Mouse (Mus musculus): ENCODE data around the gene Serping1. TPM values are rescaled to one million over a fixed set of nuclear protein-coding genes. Genes with fewer than 3 reads are reported as not detected.

Serping1 gene
- 26.3 TPM for polyA plus RNA-seq (2014; fragmentation: Illumina TruSeq; extraction: RNeasy Lipid Tissue Mini Kit (QIAGEN cat#74804); ENCODE audit: low read depth, low replicate concordance)

GRCm38 (mm10) chr2:84775241-84775640 lies at the start of gene Serping1:
Gene Serping1 (minus strand): TSS chr2:84775444.

GRCm38 (mm10) chr2:84822552-84822951 lies 47.3 kb upstream of the Serping1 start, which contains the start of gene Smtnl1:
Gene Smtnl1 (minus strand): TSS chr2:84822652.

GRCm38 (mm10) chr2:84798493-84798921 lies 23.3 kb upstream of the Serping1 start, which contains the start of gene Ube2l6:
Gene Ube2l6 (plus strand): TSS chr2:84798828.

GRCm38 (mm10) chr2:84743561-84743960 lies 31.7 kb downstream of the Serping1 start, which contains the start of gene Gm19426:
Gene Gm19426 (minus strand): TSS chr2:84743655.

GRCm38 (mm10) chr2:84733579-84734300 lies 41.5 kb downstream of the Serping1 start, which contains the start of gene Ypel4:
Gene Ypel4 (plus strand): TSS chr2:84734058.

GRCm38 (mm10) chr2:84727172-84727858 lies 47.9 kb downstream of the Serping1 start, which contains the start of gene Clp1:
Gene Clp1 (minus strand): TSS chr2:84727350.

Other genes starting within 250 kb of the Serping1 start
- gene Ctnnd1, start 124.7 kb downstream of the Serping1 start, polyA plus RNA-seq (2014; fragmentation: Illumina TruSeq; extraction: RNeasy Lipid Tissue Mini Kit (QIAGEN cat#74804); ENCODE audit: low read depth, low replicate concordance) = 200 TPM
- gene Btbd18, start 116.4 kb downstream of the Serping1 start, polyA plus RNA-seq (2014; fragmentation: Illumina TruSeq; extraction: RNeasy Lipid Tissue Mini Kit (QIAGEN cat#74804); ENCODE audit: low read depth, low replicate concordance) = not detected
- 10.5 TPM for gene Selenoh, start 104.7 kb downstream of the Serping1 start, polyA plus RNA-seq (2014; fragmentation: Illumina TruSeq; extraction: RNeasy Lipid Tissue Mini Kit (QIAGEN cat#74804); ENCODE audit: low read depth, low replicate concordance)
- gene Gm28635, start 97.4 kb downstream of the Serping1 start, polyA plus RNA-seq (2014; fragmentation: Illumina TruSeq; extraction: RNeasy Lipid Tissue Mini Kit (QIAGEN cat#74804); ENCODE audit: low read depth, low replicate concordance) = not detected
- 45.8 TPM for gene Med19, start 97.0 kb downstream of the Serping1 start, polyA plus RNA-seq (2014; fragmentation: Illumina TruSeq; extraction: RNeasy Lipid Tissue Mini Kit (QIAGEN cat#74804); ENCODE audit: low read depth, low replicate concordance)
- 203 TPM for gene Tmx2, start 96.3 kb downstream of the Serping1 start, polyA plus RNA-seq (2014; fragmentation: Illumina TruSeq; extraction: RNeasy Lipid Tissue Mini Kit (QIAGEN cat#74804); ENCODE audit: low read depth, low replicate concordance)
- gene Zdhhc5, start 60.3 kb downstream of the Serping1 start, polyA plus RNA-seq (2014; fragmentation: Illumina TruSeq; extraction: RNeasy Lipid Tissue Mini Kit (QIAGEN cat#74804); ENCODE audit: low read depth, low replicate concordance) = 79.5 TPM
- 18.6 TPM for gene Clp1, start 48.1 kb downstream of the Serping1 start, polyA plus RNA-seq (2014; fragmentation: Illumina TruSeq; extraction: RNeasy Lipid Tissue Mini Kit (QIAGEN cat#74804); ENCODE audit: low read depth, low replicate concordance)
- not detected for gene Ypel4, start 41.4 kb downstream of the Serping1 start, polyA plus RNA-seq (2014; fragmentation: Illumina TruSeq; extraction: RNeasy Lipid Tissue Mini Kit (QIAGEN cat#74804); ENCODE audit: low read depth, low replicate concordance)
- not detected for gene Gm19426, start 31.8 kb downstream of the Serping1 start, polyA plus RNA-seq (2014; fragmentation: Illumina TruSeq; extraction: RNeasy Lipid Tissue Mini Kit (QIAGEN cat#74804); ENCODE audit: low read depth, low replicate concordance)
- gene Ube2l6, start 23.4 kb upstream of the Serping1 start, polyA plus RNA-seq (2014; fragmentation: Illumina TruSeq; extraction: RNeasy Lipid Tissue Mini Kit (QIAGEN cat#74804); ENCODE audit: low read depth, low replicate concordance) = 8.4 TPM
- gene Smtnl1, start 47.2 kb upstream of the Serping1 start, polyA plus RNA-seq (2014; fragmentation: Illumina TruSeq; extraction: RNeasy Lipid Tissue Mini Kit (QIAGEN cat#74804); ENCODE audit: low read depth, low replicate concordance) = not detected
- 2.6 TPM for gene Timm10, start 51.6 kb upstream of the Serping1 start, polyA plus RNA-seq (2014; fragmentation: Illumina TruSeq; extraction: RNeasy Lipid Tissue Mini Kit (QIAGEN cat#74804); ENCODE audit: low read depth, low replicate concordance)
- gene Slc43a1, start 63.4 kb upstream of the Serping1 start, polyA plus RNA-seq (2014; fragmentation: Illumina TruSeq; extraction: RNeasy Lipid Tissue Mini Kit (QIAGEN cat#74804); ENCODE audit: low read depth, low replicate concordance) = 0.36 TPM
- gene Rtn4rl2, start 111.3 kb upstream of the Serping1 start, polyA plus RNA-seq (2014; fragmentation: Illumina TruSeq; extraction: RNeasy Lipid Tissue Mini Kit (QIAGEN cat#74804); ENCODE audit: low read depth, low replicate concordance) = not detected
- 31.6 TPM for gene Slc43a3, start 161.1 kb upstream of the Serping1 start, polyA plus RNA-seq (2014; fragmentation: Illumina TruSeq; extraction: RNeasy Lipid Tissue Mini Kit (QIAGEN cat#74804); ENCODE audit: low read depth, low replicate concordance)
- gene Prg2, start 205.0 kb upstream of the Serping1 start, polyA plus RNA-seq (2014; fragmentation: Illumina TruSeq; extraction: RNeasy Lipid Tissue Mini Kit (QIAGEN cat#74804); ENCODE audit: low read depth, low replicate concordance) = not detected
- gene Prg3, start 212.8 kb upstream of the Serping1 start, polyA plus RNA-seq (2014; fragmentation: Illumina TruSeq; extraction: RNeasy Lipid Tissue Mini Kit (QIAGEN cat#74804); ENCODE audit: low read depth, low replicate concordance) = not detected